Mouse (Mus musculus) CH12.LX (cell line): ENCODE results near the gene Letmd1.
A peak's percentile ranks its signal among the peaks of the same experiment; 100 is the strongest.

Source experiments
- JUND ChIP-seq: conservative IDR thresholded peaks from 2 replicates; pipeline ENCODE4 v1.6.1; 2011; ENCODE audit warnings: low read depth, low read length, improper control_type of control experiment
- MXI1 ChIP-seq: IDR thresholded peaks from 2 replicates; pipeline ENCODE4 v1.6.1; 2011; ENCODE audit warnings: mild to moderate bottlenecking, low read depth, low read length, improper control_type of control experiment
- POLR2A ChIP-seq: IDR thresholded peaks from 2 replicates; pipeline ENCODE4 v1.6.1; 2011; ENCODE audit warnings: low read depth, mild to moderate bottlenecking, improper control_type of control experiment, low read length
- SMC3 ChIP-seq: IDR thresholded peaks from 2 replicates; pipeline ENCODE4 v1.6.1; 2011; ENCODE audit warnings: low read depth, low read length, improper control_type of control experiment

GRCm38 (mm10) chr15:100508454-100509167, 39.8 kb downstream of the Letmd1 start:
- TF ChIP-seq MXI1, result no peak
- TF ChIP-seq SMC3, result no peak
- peak; percentile 44; the same call in 1 of the 2 replicates for TF ChIP-seq POLR2A
- no peak for TF ChIP-seq JUND
